Mouse (Mus musculus): ENCODE data around the gene Mdm2.
A peak's percentile ranks its signal among the peaks of the same experiment; 100 is the strongest.
"Not testable (repeated sequence)": the region's sequence is repeated elsewhere in the genome, so short reads cannot be mapped to it uniquely, and the experiment has no call there.

The Mdm2 gene

GRCm38 (mm10) chr10:117732962-117733592 lies 22.5 kb upstream of the Mdm2 start:
- no peak for DNase-seq (ENCODE audit: low read depth, low spot score)

GRCm38 (mm10) chr10:117732184-117732583 lies 21.6 kb upstream of the Mdm2 start:
- DNase-seq (ENCODE audit: low read depth, low spot score), result no peak

- peak; percentile 83 for DNase-seq (ENCODE audit: low read depth, low spot score)
These were observed 20.9 kb upstream of the Mdm2 start for GRCm38 (mm10) chr10:117731244-117732101.

GRCm38 (mm10) chr10:117730637-117731203 lies 20.2 kb upstream of the Mdm2 start:
- DNase-seq (ENCODE audit: low read depth, low spot score), result no peak

GRCm38 (mm10) chr10:117730140-117730539 lies 19.6 kb upstream of the Mdm2 start:
- DNase-seq (ENCODE audit: low read depth, low spot score), result no peak

GRCm38 (mm10) chr10:117729139-117729814 lies 18.7 kb upstream of the Mdm2 start:
- no peak for DNase-seq (ENCODE audit: low read depth, low spot score)

GRCm38 (mm10) chr10:117728574-117728973 lies 18.0 kb upstream of the Mdm2 start:
- DNase-seq (ENCODE audit: low read depth, low spot score), result no peak

- no peak for DNase-seq (ENCODE audit: low read depth, low spot score)
These were observed 17.1 kb upstream of the Mdm2 start for GRCm38 (mm10) chr10:117727518-117728110.

- DNase-seq (ENCODE audit: low read depth, low spot score), result no peak
These were observed 16.4 kb upstream of the Mdm2 start for GRCm38 (mm10) chr10:117726888-117727385.

- DNase-seq (ENCODE audit: low read depth, low spot score), result no peak
These were observed 15.8 kb upstream of the Mdm2 start for GRCm38 (mm10) chr10:117726350-117726749.

- DNase-seq (ENCODE audit: low read depth, low spot score), result no peak
These were observed 15.1 kb upstream of the Mdm2 start for GRCm38 (mm10) chr10:117725671-117726070.

- no peak for DNase-seq (ENCODE audit: low read depth, low spot score)
These were observed 14.3 kb upstream of the Mdm2 start for GRCm38 (mm10) chr10:117724804-117725361.

- no peak for DNase-seq (ENCODE audit: low read depth, low spot score)
These were observed 13.7 kb upstream of the Mdm2 start for GRCm38 (mm10) chr10:117724136-117724718.

- no peak for DNase-seq (ENCODE audit: low read depth, low spot score)
These were observed 7.9 kb upstream of the Mdm2 start for GRCm38 (mm10) chr10:117718161-117719119.

- DNase-seq (ENCODE audit: low read depth, low spot score), result peak; percentile 58
These were observed 7.0 kb upstream of the Mdm2 start for GRCm38 (mm10) chr10:117717583-117717982.

- no peak for DNase-seq (ENCODE audit: low read depth, low spot score)
These were observed 6.1 kb upstream of the Mdm2 start for GRCm38 (mm10) chr10:117716686-117717085.

- DNase-seq (ENCODE audit: low read depth, low spot score), result not testable (repeated sequence)
These were observed 5.1 kb upstream of the Mdm2 start for GRCm38 (mm10) chr10:117715654-117716053.

- DNase-seq (ENCODE audit: low read depth, low spot score), result no peak
These were observed 4.5 kb upstream of the Mdm2 start for GRCm38 (mm10) chr10:117714928-117715500.

- DNase-seq (ENCODE audit: low read depth, low spot score), result no peak
These were observed 3.5 kb upstream of the Mdm2 start for GRCm38 (mm10) chr10:117714048-117714545.

Measured in ES-CJ7 (cell line).